Mouse (Mus musculus) liver, postnatal 0 days (tissue): Measurements from ENCODE around the gene Crtc2. TPM values are rescaled to one million over a fixed set of nuclear protein-coding genes. Genes with fewer than 3 reads are reported as not detected.

Experiments used
- ATAC-seq: fragments of 200-750 bp; cut with Nextera tagmentation; 2 replicates; pipeline ENCODE4 v1.8.0; 2017; ENCODE audit warnings: mild to moderate bottlenecking, moderate library complexity
- DNase-seq: peaks from one replicate; pipeline ENCODE4 v3.0.0-alpha.2; 2016
- H3K27ac ChIP-seq: fragments of 300-500 bp; sonication (generic); 2 replicates; pipeline ENCODE4 v1.5.1; 2014; ENCODE audit warnings: antibody characterized with exemption, moderate library complexity, mild to moderate bottlenecking, low read depth
- H3K27me3 ChIP-seq: fragments of 300-500 bp; sonication (generic); 2 replicates; pipeline ENCODE4 v1.6.1; 2014; ENCODE audit warnings: low read length, control low read depth, mixed read lengths; ENCODE audit not compliant: insufficient read depth
- H3K36me3 ChIP-seq: fragments of 300-500 bp; sonication (generic); replicated peaks from 2 replicates; pipeline ENCODE4 v1.6.1; 2014; ENCODE audit warnings: mild to moderate bottlenecking, control low read depth, low read length, moderate library complexity, mixed read lengths; ENCODE audit not compliant: insufficient read depth
- H3K4me1 ChIP-seq: fragments of 300-500 bp; sonication (generic); 2 replicates; pipeline ENCODE4 v1.6.1; 2014; ENCODE audit warnings: antibody characterized with exemption, mild to moderate bottlenecking, control low read depth; ENCODE audit not compliant: insufficient read depth
- H3K4me2 ChIP-seq: fragments of 300-500 bp; sonication (generic); 2 replicates; pipeline ENCODE4 v1.6.1; 2014; ENCODE audit warnings: low read depth, mild to moderate bottlenecking, low read length, moderate library complexity, mixed read lengths
- H3K4me3 ChIP-seq: fragments of 300-500 bp; sonication (generic); 2 replicates; pipeline ENCODE4 v1.5.1; 2014; ENCODE audit warnings: low read depth, low read length
- H3K9ac ChIP-seq: fragments of 300-500 bp; sonication (generic); replicated peaks from 2 replicates; pipeline ENCODE4 v1.6.1; 2014; ENCODE audit warnings: mild to moderate bottlenecking, moderate library complexity
- H3K9me3 ChIP-seq: fragments of 300-500 bp; sonication (generic); 2 replicates; pipeline ENCODE4 v1.6.1; 2016; ENCODE audit warnings: mild to moderate bottlenecking, control low read depth, low read length, mixed read lengths
- CTCF ChIP-seq: sonication (generic); IDR thresholded peaks from 2 replicates; pipeline ENCODE4 v1.5.1; 2016; ENCODE audit warnings: antibody characterized with exemption, low read depth
- EP300 ChIP-seq: IDR thresholded peaks from 2 replicates; pipeline ENCODE4 v1.6.1; 2016; ENCODE audit warnings: antibody characterized with exemption, low read depth, mild to moderate bottlenecking
- WGBS: fragments of 180-500 bp; shearing (Covaris S2); extraction: QIAGEN DNeasy Blood & Tissue Kit; methylation state at CpG from one replicate; pipeline ENCODE4 v1.1.7; 2014; ENCODE audit not compliant: insufficient replicate concordance; 5-methylcytosine and 5-hydroxymethylcytosine counted together
- polyA plus RNA-seq: library from polyadenylated mRNA; unstranded; fragments of >200 nt; fragmentation: Nextera tagmentation; extraction: Ambion mirVana; gene quantifications from 2 replicates; pipeline ENCODE4 v1.2.1, GENCODE M21; 2015

Crtc2 gene
- polyA plus RNA-seq = 6.6 and 7.9 TPM in 2 replicates

GRCm38 (mm10) chr3:90253653-90254418 lies at the start of gene Crtc2:
Gene Crtc2 (plus strand): TSS chr3:90254163.
- no peaks in the 10 kb centered on the region for H3K27me3 ChIP-seq
- DNase-seq (peak; percentile 95), ATAC-seq (peak; percentile 94)
- peak within 1 kb of the TSS; percentile 98 for H3K9ac ChIP-seq
- no peaks in the 10 kb centered on the region for H3K9me3 ChIP-seq
- peak within 1 kb of the TSS; percentile 90 for H3K27ac ChIP-seq
- H3K4me3 ChIP-seq = peak within 1 kb of the TSS; percentile 99
- WGBS = 3% methylated on average over 40 of the region's 40 CpGs
- H3K36me3 ChIP-seq = peaks cover 19% of the 10 kb centered on the region
- peak within 1 kb of the TSS; percentile 94 for H3K4me2 ChIP-seq
- peaks cover 18% of the 10 kb centered on the region for H3K4me1 ChIP-seq
- peak; percentile 54; the same call in 1 of the 2 replicates for TF ChIP-seq EP300
- TF ChIP-seq CTCF = no peak

DNA sequence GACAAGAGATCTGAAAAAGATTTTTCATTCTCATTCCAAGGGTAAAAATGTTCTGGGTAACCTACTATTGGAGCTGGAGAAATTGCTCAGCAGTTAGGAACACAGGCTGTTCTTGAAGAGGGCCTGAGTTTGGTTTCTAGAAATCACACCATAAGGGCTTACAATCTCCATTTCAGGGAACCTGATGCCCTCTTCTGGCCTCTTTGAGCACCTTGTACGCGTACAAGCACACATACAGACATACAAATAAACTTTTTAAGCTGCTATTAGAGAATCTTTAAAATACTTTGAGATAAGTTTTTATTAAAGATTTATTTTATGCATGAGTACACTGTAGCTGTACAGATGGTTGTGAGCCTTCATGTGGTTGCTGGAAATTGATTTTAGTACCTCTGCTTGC lies 49.4 kb upstream of the Crtc2 start:
- peaks cover 13% of the 10 kb centered on the region for H3K36me3 ChIP-seq
- no peak overlapping the region for H3K27ac ChIP-seq
- H3K4me1 ChIP-seq = no peaks in the 10 kb centered on the region
- no peak overlapping the region for H3K9ac ChIP-seq
- 0 out of 2 replicates have a peak, but pooled peaks have one; percentile 14 for TF ChIP-seq CTCF
- no peak for TF ChIP-seq EP300
- ATAC-seq (no peak), DNase-seq (no peak)
- WGBS = 95% methylated on average over 2 of the region's 2 CpGs
- no peak overlapping the region for H3K4me2 ChIP-seq
- H3K9me3 ChIP-seq = no peaks in the 10 kb centered on the region
- H3K27me3 ChIP-seq = no peaks in the 10 kb centered on the region
- H3K4me3 ChIP-seq = no peak overlapping the region

DNA sequence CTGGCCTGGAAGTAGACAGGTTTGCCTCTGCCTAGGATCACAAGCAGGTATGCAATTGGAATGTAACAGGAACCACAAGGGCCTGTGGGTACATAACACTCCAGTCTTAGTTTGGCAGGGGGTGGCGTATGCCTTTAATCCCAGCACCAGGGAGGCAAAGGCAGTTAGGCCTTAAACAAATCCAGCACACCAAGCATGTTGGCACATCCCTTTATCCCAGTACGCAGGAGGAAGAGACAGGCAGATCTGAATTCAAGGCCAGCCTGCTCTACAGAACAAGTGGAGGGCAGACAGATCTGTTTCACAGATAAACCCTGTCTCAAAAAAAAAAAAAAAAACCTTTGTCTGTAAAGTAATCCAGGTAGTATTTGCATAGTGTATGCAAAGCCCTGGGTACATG lies 45.3 kb upstream of the Crtc2 start:
- 92% methylated on average over 2 of the region's 2 CpGs for WGBS
- DNase-seq (no peak), ATAC-seq (no peak)
- Histone ChIP-seq H3K36me3 (peaks cover 37% of the 10 kb centered on the region), H3K27ac (no peak overlapping the region), H3K4me1 (peaks cover 8% of the 10 kb centered on the region), H3K27me3 (no peaks in the 10 kb centered on the region), H3K9ac (no peak overlapping the region), H3K9me3 (no peaks in the 10 kb centered on the region), H3K4me2 (no peak overlapping the region), H3K4me3 (no peak overlapping the region)
- TF ChIP-seq EP300 (no peak), CTCF (no peak)

DNA sequence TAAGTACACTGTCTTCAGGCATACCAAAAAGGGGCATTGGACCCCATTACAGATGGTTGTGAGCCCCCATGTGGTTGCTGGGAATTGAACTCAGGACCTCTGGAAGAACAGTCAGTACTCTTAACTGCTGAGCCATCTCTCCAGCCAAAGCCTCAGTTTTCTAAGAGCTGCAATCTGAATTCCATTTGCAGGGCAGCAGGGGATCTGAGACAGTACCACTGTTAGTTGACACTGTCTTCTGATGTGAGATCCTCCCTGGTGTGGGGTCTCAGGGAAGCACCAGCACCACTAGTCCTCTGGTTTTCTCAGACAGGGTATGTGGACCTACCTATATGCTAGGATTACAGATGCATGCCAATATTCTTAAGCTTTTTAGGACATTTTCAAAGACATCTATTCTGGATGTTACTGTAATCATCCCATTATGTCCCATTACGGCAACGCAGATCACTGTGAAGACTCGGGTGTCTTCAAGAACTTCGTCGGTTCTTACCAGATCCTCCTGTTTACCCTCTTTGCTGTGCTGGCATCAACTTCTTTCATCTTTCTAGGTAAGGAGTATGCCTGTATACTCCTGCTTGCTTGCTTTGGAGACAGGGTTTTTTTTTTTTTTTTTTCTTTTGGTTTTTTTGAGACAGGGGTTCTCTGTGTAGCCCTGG lies 43.9 kb upstream of the Crtc2 start:
- Histone ChIP-seq H3K4me2 (no peak overlapping the region), H3K9ac (no peak overlapping the region), H3K9me3 (no peaks in the 10 kb centered on the region), H3K27me3 (no peaks in the 10 kb centered on the region), H3K36me3 (peaks cover 37% of the 10 kb centered on the region), H3K27ac (no peak overlapping the region), H3K4me3 (no peak overlapping the region), H3K4me1 (peaks cover 15% of the 10 kb centered on the region)
- 91% methylated on average over 5 of the region's 5 CpGs for WGBS
- no peak for TF ChIP-seq CTCF
- no peak for TF ChIP-seq EP300
- no peak for DNase-seq
- ATAC-seq = no peak

GRCm38 (mm10) chr3:90211475-90212398 lies 42.2 kb upstream of the Crtc2 start:
- H3K9ac ChIP-seq = peak overlapping the region; percentile 42
- peak overlapping the region; percentile 40; the same call in 1 of the 2 replicates for H3K27ac ChIP-seq
- no peaks in the 10 kb centered on the region for H3K27me3 ChIP-seq
- ATAC-seq = no peak
- H3K4me1 ChIP-seq = peaks cover 15% of the 10 kb centered on the region
- no peaks in the 10 kb centered on the region for H3K9me3 ChIP-seq
- peaks cover 37% of the 10 kb centered on the region for H3K36me3 ChIP-seq
- no peak for TF ChIP-seq EP300
- TF ChIP-seq CTCF = no peak
- 51% methylated on average over 13 of the region's 13 CpGs for WGBS
- peak overlapping the region; percentile 91 for H3K4me2 ChIP-seq
- H3K4me3 ChIP-seq = peak overlapping the region; percentile 87
- DNase-seq = no peak

DNA sequence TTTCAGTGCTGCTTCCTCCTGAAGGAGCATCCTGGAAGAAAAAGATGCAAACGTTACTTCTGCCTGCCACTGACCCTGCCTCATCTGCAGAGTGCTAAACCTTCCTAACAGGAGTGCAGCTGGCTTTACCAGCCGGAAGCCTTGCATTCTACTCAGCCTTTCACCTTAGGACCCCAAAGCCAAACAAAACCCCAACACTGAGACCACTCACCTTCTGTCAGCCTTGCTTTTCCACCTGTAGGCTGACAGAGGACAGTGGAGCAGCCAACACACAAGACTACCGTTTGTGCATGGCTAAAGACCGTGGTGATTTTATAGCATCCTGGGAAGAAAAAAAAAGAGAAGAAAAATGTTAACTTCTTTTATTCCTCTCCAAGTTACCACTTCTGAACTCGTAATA lies 41.2 kb upstream of the Crtc2 start:
- TF ChIP-seq CTCF (no peak), EP300 (no peak)
- Histone ChIP-seq H3K9me3 (no peaks in the 10 kb centered on the region), H3K36me3 (peaks cover 33% of the 10 kb centered on the region), H3K4me3 (peak overlapping the region; percentile 87), H3K27ac (peak overlapping the region; percentile 90; the same call in 1 of the 2 replicates), H3K9ac (peak overlapping the region; percentile 90), H3K4me1 (peaks cover 15% of the 10 kb centered on the region), H3K27me3 (no peaks in the 10 kb centered on the region), H3K4me2 (peak overlapping the region; percentile 91)
- WGBS = 6% methylated on average over 5 of the region's 5 CpGs
- ATAC-seq (no peak), DNase-seq (no peak)
